Mouse (Mus musculus) left cerebral cortex, postnatal 25 days (tissue): ENCODE results near the gene Tsr1. TPM values are rescaled to one million over a fixed set of nuclear protein-coding genes. Genes with fewer than 3 reads are reported as not detected.

Source experiments
- DNase-seq, 2 experiments: peaks; one replicate each; pipeline ENCODE4 v3.0.0; 2022; ENCODE audit warnings: low spot score in 2 of 2, mixed read lengths in 1 of 2
- intact Hi-C: fragments of 180-260 bp; cut with DNase I; formaldehyde crosslinking; loops from one replicate; pipeline ENCODE4 v1.15.1; 2025
- total RNA-seq, 2 experiments: library from RNA; stranded (reverse); gene quantifications; 2 replicates each; pipeline ENCODE4 v1.2.3; 2021

Tsr1 gene
- total RNA-seq = 10 to 100 TPM; 26.2 to 28.1 TPM

DNA sequence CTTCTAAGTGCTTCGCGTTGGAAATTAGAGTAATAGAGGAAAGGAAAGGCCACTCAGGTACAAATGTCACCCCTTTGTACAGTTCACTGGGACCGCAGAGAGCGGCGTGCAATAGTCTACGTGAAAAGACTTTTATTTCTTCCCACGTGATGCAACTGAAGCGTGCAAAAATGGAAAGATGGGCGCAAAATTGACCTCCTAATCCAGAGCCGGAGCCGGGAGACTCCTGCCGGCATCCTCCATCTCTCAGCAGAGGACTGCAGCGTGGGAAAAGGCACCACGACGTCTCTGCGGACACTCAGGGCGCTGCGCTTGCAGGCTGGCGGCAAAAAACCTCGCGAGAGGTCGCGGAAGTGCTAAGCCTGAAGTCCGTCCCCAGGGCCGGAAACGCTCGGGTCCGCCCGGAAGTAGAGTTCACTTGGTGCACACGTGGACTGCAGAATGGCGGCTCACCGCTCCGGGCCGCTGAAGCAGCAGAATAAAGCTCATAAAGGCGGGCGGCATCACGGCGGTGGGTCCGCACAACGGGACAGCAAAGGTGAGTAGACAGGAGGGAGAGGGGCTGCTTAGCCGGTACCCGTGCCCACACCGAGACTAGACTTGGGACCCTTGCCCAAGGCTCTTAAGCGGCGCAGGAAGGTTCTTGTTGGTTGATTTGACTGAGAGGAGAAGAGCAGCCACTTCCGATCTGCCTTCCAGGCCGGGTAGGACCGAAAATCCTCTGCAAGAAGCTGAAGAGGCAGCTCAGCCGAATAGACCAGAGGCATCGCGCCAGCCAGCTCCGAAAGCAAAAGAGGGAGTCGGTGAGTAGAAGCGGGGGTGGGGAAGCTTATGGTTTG is at the start of gene Tsr1:
Gene Tsr1 (plus strand): TSS at position 394 of the 839 bp plus-strand sequence.
- intact Hi-C loops = no loop called here
- DNase-seq = peak; percentile 91 to 95

GRCm38 (mm10) chr11:74850998-74851661 is 46.7 kb upstream of the Tsr1 start:
- intact Hi-C loops = no loop called here
- no peak for DNase-seq

DNA sequence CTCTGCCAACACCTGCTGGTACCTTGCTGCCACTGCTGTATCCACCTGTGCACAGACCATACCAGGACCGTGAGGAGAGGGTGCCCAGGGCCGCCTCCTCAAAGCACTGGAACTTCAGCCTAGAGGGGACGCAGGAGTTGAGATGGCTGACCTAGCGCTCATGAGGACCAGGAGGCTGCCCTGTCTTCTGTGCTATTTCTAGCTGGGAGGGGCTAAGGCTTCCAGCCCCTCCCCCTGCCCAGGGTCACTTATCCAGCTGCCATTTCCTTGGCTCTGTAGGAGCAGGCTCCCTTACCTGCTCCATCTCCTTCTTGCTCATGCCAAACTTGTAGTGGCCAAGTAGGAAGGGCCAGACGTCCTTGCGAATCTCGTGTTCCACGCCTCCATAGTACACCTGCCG is 40.1 kb upstream of the Tsr1 start:
- intact Hi-C loops = no loop called here
- DNase-seq = no peak

DNA sequence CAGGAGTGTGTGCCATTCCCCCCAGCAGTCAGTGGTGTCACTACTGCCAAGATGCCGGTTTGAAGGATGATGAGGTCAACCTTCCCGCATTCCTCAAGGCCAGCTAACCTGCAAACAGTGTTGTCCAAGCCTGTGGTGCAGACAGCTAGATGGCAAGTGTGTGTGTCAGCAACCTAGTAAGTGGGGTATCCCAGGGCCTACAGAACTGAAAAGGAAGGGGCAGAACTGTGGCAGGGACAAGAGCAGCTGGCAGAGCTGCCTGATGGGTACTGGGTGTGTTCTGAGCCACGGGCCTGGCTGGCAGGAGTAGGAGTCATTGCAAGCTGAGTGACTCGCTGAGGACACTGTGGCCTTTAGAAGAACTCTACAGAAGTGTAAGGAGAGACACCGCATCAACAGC is 35.7 kb upstream of the Tsr1 start:
- no peak for DNase-seq
- intact Hi-C loops = no loop called here

- intact Hi-C loops = no loop called here
- DNase-seq = no peak
These were observed 34.4 kb upstream of the Tsr1 start for GRCm38 (mm10) chr11:74863471-74863870.

DNA sequence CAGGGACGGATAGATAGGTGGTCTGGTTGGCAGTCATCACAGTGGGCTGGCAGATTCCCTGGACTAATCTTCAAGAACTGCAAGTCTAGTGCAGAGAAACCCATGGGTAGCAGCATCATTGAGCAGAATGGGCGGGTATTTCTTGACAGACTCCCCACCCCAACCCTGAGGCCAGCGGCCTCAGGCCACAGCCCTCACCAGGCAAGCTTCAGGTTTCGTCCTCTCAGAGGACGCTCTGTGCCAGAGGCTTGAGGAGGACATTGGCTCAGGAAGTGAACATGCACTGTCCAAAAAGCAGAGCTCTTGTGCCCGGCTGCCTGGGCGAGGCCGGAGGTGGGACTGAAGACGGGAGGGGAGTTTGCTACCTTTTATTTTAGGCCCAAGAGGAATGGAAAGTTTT is 33.5 kb upstream of the Tsr1 start:
- intact Hi-C loops = no loop called here
- DNase-seq = no peak

- DNase-seq = no peak
- intact Hi-C loops = no loop called here
These were observed 32.6 kb upstream of the Tsr1 start for GRCm38 (mm10) chr11:74865252-74865651.

DNA sequence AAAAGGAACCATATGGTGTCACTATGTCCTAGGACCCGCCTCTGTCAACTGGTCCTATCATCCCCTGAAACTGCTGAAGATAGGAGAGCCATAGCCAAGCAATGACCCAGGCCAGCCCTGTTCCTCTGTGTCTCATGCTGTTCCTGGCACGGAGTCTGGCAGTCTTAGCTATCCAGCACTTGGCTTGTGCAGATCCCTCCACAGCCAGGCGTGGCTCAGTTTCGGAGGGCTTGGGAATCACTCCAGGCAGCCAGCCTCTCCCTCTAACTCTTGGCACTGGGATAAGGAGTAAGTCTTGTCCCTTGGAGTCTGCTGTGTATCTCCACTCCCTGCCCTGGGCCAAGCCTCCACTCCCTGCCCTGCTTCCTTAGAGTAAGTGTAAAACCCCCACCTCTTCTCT is 31.2 kb upstream of the Tsr1 start:
- DNase-seq = no peak
- intact Hi-C loops = no loop called here

GRCm38 (mm10) chr11:74867181-74867580 is 30.7 kb upstream of the Tsr1 start:
- intact Hi-C loops = no loop called here
- DNase-seq = no peak

DNA sequence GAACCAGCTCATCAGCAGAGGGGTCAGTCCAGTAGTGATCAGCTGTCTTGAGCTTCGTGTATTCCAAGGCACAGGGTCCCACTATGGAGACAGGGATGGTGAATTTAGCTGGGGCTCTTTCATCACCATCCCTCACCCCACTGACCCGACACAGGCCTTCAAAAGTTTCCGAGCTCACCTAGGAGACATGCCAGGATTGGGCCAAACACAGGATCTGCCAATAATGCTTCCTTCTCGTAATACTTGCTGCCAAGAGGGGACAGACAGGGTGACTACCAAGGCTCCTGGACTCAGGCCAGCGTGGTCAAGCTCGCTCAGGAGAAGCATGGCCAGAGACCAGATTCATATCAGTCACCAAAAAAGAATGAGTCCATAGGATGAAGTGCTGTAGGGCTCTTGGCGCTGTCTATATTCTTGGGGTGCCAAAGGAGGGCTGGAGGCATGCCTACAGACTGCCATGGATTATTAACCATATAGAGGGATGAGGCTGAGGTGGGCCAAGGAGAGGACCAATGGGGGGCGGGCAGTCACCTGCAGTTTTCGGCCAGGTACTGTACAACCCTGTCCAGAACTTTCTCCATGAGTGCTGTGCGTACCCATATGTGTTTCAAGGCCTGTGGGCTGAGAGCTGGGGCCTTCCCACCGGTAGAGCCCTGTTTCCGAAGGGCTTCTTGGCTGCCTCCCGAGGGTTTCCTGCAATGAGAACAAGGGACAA is 29.7 kb upstream of the Tsr1 start:
- intact Hi-C loops = no loop called here
- no peak for DNase-seq

DNA sequence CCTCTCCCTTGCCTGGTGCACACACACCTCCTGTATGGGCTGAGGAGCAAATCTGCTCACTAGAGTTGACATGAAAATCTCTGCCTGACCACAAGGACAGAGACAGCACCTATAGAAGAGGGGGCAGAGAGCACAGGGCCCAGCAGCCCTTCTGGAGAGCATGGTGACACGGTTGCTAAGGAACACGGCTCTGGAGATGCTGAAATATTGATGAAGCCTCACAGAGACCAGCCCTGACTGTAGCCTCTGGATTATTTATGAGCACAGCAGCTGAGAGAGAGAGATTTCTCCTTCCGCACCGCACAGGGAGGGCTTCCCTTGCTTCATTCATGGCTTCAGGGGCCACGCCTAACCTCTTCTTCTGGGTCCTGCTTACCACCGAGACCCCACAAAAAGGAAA is 28.3 kb upstream of the Tsr1 start:
- intact Hi-C loops = no loop called here
- DNase-seq = no peak

DNA sequence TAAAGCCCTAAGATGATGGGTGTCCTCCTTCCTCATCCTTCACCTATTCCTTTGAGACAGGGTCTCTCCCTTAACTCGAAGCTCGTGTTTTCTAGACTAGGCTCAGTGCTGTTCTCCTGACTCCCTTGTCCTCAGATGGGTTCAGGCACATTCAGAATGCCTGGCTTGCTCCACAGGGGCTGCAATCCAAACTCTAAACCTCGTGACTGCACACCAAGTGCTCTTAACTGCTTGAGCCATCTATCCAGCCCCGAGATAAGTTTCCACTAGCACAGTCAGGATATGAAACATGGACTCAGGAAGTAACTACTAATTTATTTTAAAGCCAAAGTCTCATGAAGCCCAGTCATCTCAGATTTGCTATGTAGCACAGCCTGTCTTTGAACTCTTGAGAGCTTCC is 27.3 kb upstream of the Tsr1 start:
- intact Hi-C loops = no loop called here
- DNase-seq = no peak

DNA sequence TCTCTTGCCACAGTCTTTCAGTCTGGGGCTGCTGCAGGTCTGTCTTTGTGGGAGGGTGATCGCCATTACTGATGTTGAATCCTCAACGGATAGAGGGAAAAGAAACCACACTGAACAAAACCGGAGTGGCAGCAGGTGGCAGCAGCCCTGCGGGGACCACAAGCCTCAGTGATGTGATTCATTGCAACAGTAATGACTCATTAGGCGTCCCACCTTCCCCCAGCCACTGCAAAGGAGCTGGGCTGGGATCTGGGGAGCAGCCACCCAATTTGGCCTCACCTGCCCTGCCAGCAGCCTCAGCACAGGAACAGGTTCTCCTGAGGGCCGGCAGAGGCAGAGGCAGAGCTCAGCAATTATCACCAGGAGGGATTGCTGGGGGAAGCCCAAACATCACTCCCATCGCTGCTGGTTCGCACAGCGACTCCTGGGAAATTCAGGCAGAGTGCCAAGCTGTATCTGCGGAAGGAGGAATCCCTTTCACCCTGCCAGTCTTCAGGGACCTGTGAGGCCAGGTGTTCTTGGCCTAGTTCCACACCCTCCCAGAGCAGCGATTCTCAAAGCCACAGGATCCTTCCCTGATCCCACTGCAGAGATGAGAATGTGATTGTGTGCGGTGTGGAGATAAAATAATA is 26.8 kb upstream of the Tsr1 start:
- DNase-seq = peak; percentile 62 to 77
- intact Hi-C loops = no loop called here

DNA sequence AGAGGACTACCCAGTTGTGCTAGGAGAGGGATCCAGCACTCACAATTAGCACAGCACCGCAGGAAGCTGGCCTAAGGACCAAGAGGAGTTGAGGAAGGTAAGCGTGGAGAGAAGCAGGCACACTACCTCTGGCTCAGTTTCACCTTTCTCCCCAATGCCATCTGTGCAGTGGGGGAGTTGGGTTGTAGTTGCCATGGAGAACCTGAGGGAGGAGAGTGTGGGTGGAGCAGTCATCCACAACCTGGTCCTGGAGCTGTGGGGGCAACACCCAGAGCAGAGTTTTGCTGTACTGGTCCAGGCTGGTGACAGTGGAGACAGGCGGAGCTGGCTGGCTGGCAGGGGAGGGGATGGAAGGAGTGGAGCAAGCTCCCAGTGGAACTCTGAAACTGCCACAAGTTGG is 23.2 kb upstream of the Tsr1 start:
- intact Hi-C loops = no loop called here
- DNase-seq = peak; percentile 23 to 75

DNA sequence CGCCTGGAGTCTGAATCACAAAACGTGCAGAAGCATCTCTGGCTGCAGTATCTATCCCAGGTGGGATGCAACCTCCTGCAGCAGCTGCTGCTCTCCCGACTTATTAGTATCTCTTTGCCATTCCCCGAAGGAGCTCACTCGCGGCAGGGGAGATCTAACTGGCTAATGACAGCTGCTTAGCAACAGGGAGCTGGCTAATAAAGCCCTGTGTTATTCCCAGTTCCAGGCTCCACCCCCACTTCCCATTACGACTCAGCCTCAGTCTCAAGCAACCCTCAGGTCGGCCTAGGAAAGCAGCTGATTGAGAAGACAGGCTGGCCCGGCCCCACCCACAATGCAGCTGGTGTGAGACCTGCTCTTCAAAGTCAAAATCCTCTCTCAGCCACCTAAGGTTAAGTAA is 21.1 kb upstream of the Tsr1 start:
- peak; percentile 54 to 72 for DNase-seq
- intact Hi-C loops = no loop called here

GRCm38 (mm10) chr11:74880999-74881398 is 16.9 kb upstream of the Tsr1 start:
- no peak for DNase-seq
- intact Hi-C loops = no loop called here

- intact Hi-C loops = no loop called here
These were observed 15.9 kb upstream of the Tsr1 start for GRCm38 (mm10) chr11:74881979-74882378.

GRCm38 (mm10) chr11:74883098-74883497 is 14.8 kb upstream of the Tsr1 start:
- no peak for DNase-seq
- intact Hi-C loops = no loop called here

More at GRCm38 (mm10) chr11:74881979-74882378, 15.9 kb upstream of the Tsr1 start:
- DNase-seq = peak; percentile 45 to 74

DNA sequence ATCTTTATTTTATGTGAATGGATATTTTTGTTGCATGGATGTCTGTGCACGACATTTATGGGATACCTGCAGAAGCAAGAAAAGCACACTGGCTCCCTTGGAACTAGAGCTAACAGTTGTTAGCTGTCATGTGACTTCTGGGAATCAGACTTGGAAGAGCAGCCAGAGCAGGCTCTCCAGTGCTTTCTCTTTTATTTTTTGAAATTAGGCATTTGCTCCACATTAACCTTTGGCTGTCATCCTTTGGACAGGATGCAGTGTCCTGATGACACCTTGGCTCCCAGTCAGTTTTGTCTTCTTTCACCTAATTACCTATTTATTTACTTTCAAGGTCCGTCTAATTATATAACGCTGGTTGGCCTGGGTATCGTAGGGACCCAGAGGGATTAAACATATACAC is 3.3 kb upstream of the Tsr1 start:
- intact Hi-C loops = no loop called here

More for the DNA sequence above, 3.3 kb upstream of the Tsr1 start:
- DNase-seq = no peak
